Mouse (Mus musculus) urinary bladder, adult 2 months (tissue): ENCODE results near the gene Dlk1. TPM values are rescaled to one million over a fixed set of nuclear protein-coding genes. Genes with fewer than 3 reads are reported as not detected.
"Not testable (repeated sequence)": the region's sequence is repeated elsewhere in the genome, so short reads cannot be mapped to it uniquely, and the experiment has no call there.

Source experiments
- DNase-seq: peaks from one replicate; pipeline ENCODE4 v3.0.0; 2022; ENCODE audit warnings: low spot score
- polyA plus RNA-seq: library from polyadenylated mRNA; depleted of rRNA; stranded (reverse); fragments of >200 nt; gene quantifications from 2 replicates; pipeline ENCODE4 v1.2.3, GENCODE M21; 2012; rRNA removed

The Dlk1 gene
- polyA plus RNA-seq, 1 experiment, result 10.8 TPM

GRCm38 (mm10) chr12:109474187-109474606, 21.6 kb downstream of the Dlk1 start:
- no peak for DNase-seq

- DNase-seq, result no peak
These were observed 22.9 kb downstream of the Dlk1 start for GRCm38 (mm10) chr12:109475501-109475900.

- not testable (repeated sequence) for DNase-seq
These were observed 33.9 kb downstream of the Dlk1 start for GRCm38 (mm10) chr12:109486525-109486924.

GRCm38 (mm10) chr12:109491701-109492100, 39.1 kb downstream of the Dlk1 start:
- no peak for DNase-seq

- DNase-seq, result no peak
These were observed 40.8 kb downstream of the Dlk1 start for GRCm38 (mm10) chr12:109493381-109493780.

GRCm38 (mm10) chr12:109495016-109495644, 42.5 kb downstream of the Dlk1 start:
- DNase-seq, result no peak

GRCm38 (mm10) chr12:109496397-109496796, 43.8 kb downstream of the Dlk1 start:
- peak; percentile 8 for DNase-seq

GRCm38 (mm10) chr12:109500992-109501391, 48.4 kb downstream of the Dlk1 start:
- no peak for DNase-seq

GRCm38 (mm10) chr12:109502360-109503040, 49.9 kb downstream of the Dlk1 start:
- DNase-seq, result no peak

- no peak for DNase-seq
These were observed 55.1 kb downstream of the Dlk1 start for GRCm38 (mm10) chr12:109507693-109508092.

GRCm38 (mm10) chr12:109508495-109509454, 56.2 kb downstream of the Dlk1 start:
- no peak for DNase-seq

GRCm38 (mm10) chr12:109509531-109510137, 57.0 kb downstream of the Dlk1 start:
- no peak for DNase-seq

- DNase-seq, result no peak
These were observed 57.6 kb downstream of the Dlk1 start for GRCm38 (mm10) chr12:109510247-109510646.

GRCm38 (mm10) chr12:109511456-109511855, 58.8 kb downstream of the Dlk1 start:
- no peak for DNase-seq

- DNase-seq, result no peak
These were observed 59.7 kb downstream of the Dlk1 start for GRCm38 (mm10) chr12:109512151-109512907.

Other genes starting within 250 kb of the Dlk1 start
- 0.04 and 0.12 TPM in 2 replicates for gene Rtl1, start 147.5 kb downstream of the Dlk1 start, polyA plus RNA-seq